Mouse (Mus musculus) limb, embryonic 12.5 days (tissue): ENCODE measurements around the gene Ypel5. TPM values are rescaled to one million over a fixed set of nuclear protein-coding genes. Genes with fewer than 3 reads are reported as not detected.

Experiments used
- ATAC-seq: fragments of 200-750 bp; cut with Nextera tagmentation; 2 replicates; pipeline ENCODE4 v1.8.0; 2017; ENCODE audit warnings: low read depth, moderate TSS enrichment; ENCODE audit not compliant: insufficient number of reproducible peaks, insufficient read depth, low FRiP score, low TSS enrichment
- H3K27ac ChIP-seq: fragments of 300-500 bp; sonication (generic); 2 replicates; pipeline ENCODE4 v1.5.1; 2016; ENCODE audit warnings: mild to moderate bottlenecking, moderate library complexity
- H3K27me3 ChIP-seq: fragments of 300-500 bp; sonication (generic); 2 replicates; pipeline ENCODE4 v1.6.1; 2016; ENCODE audit warnings: mild to moderate bottlenecking, moderate library complexity
- H3K36me3 ChIP-seq: fragments of 300-500 bp; sonication (generic); 2 replicates; pipeline ENCODE4 v1.6.1; 2016; ENCODE audit warnings: mild to moderate bottlenecking, moderate library complexity
- H3K4me1 ChIP-seq: fragments of 300-500 bp; sonication (generic); replicated peaks from 2 replicates; pipeline ENCODE4 v1.6.1; 2016
- H3K4me2 ChIP-seq: fragments of 300-500 bp; sonication (generic); 2 replicates; pipeline ENCODE4 v1.6.1; 2016; ENCODE audit warnings: mild to moderate bottlenecking, moderate library complexity
- H3K4me3 ChIP-seq: fragments of 300-500 bp; sonication (generic); replicated peaks from 2 replicates; pipeline ENCODE4 v1.5.1; 2016; ENCODE audit warnings: mild to moderate bottlenecking
- H3K9ac ChIP-seq: fragments of 300-500 bp; sonication (generic); replicated peaks from 2 replicates; pipeline ENCODE4 v1.6.1; 2016; ENCODE audit warnings: mild to moderate bottlenecking, moderate library complexity
- H3K9me3 ChIP-seq: fragments of 300-500 bp; sonication (generic); 2 replicates; pipeline ENCODE4 v1.6.1; 2016; ENCODE audit warnings: mild to moderate bottlenecking, moderate library complexity
- WGBS: fragments of 180-500 bp; shearing (Covaris S2); methylation state at CpG from one replicate; pipeline ENCODE4 v1.1.7; 2016; 5-methylcytosine and 5-hydroxymethylcytosine counted together
- polyA plus RNA-seq: library from polyadenylated mRNA; unstranded; fragments of >200 nt; fragmentation: Nextera tagmentation; extraction: Ambion mirVana; gene quantifications from 2 replicates; pipeline ENCODE4 v1.2.1, GENCODE M21; 2016

The Ypel5 gene
- polyA plus RNA-seq, 1 experiment from 2014 or later: 41.2 TPM

DNA sequence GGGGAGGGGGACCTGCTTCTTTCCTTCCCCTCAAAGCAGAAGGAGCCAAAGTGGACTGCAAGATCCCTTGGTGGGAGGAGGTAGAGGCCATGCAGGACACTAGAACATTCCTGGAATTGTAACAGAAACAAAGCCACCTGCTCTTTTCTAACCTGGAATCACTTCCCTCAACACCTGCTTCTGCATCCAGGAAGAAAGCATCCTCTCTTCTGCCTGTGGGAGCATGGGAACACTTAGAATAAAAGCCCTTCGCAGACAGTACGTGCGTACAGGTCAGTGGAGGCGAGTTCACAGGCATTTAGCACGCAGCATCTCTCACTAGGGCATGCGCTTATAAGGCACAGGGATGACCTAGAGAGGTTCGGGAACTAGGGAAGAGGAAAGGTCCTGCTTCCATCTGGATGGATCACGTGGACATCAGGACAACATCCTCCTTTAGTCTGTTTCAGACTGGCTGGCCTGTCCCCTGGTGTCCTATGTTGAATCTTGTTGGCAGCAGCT, 54.2 kb downstream of the Ypel5 start:
- H3K9ac ChIP-seq: no peak overlapping the region
- 55% methylated on average over 8 of the region's 8 CpGs for WGBS
- H3K9me3 ChIP-seq: no peaks in the 10 kb centered on the region
- no peaks in the 10 kb centered on the region for H3K36me3 ChIP-seq
- H3K4me3 ChIP-seq: no peak overlapping the region
- no peak overlapping the region for H3K27ac ChIP-seq
- no peak for ATAC-seq
- H3K27me3 ChIP-seq: no peaks in the 10 kb centered on the region; the same call in 1 of the 2 replicates
- H3K4me2 ChIP-seq: no peak overlapping the region
- peaks cover 5% of the 10 kb centered on the region; the same call in 1 of the 2 replicates for H3K4me1 ChIP-seq

DNA sequence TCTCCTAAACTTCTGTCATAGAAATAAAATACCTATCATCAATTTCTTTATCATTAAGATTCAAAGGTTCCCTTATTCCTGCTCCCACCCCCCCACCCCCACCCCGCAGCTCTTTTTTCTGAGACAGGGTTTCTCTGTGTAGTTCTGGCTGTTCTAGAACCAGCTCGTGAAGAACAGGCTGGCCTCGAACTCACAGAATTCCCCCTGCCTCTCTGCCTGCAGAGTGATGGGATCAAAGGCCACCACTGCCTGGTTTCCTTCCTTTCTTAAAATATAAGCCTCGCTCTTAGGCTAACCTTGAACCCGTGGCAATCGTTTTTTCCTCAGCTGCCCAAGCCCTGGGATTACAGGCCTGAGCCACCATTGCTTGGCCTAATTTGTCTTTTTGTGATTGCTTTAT, 55.3 kb downstream of the Ypel5 start:
- H3K27me3 ChIP-seq: no peaks in the 10 kb centered on the region; the same call in 1 of the 2 replicates
- no peak overlapping the region for H3K4me2 ChIP-seq
- no peaks in the 10 kb centered on the region for H3K9me3 ChIP-seq
- H3K9ac ChIP-seq: no peak overlapping the region
- 84% methylated on average over 6 of the region's 6 CpGs for WGBS
- no peaks in the 10 kb centered on the region for H3K36me3 ChIP-seq
- no peak overlapping the region for H3K27ac ChIP-seq
- H3K4me3 ChIP-seq: no peak overlapping the region
- no peak for ATAC-seq
- H3K4me1 ChIP-seq: peaks cover 5% of the 10 kb centered on the region; the same call in 1 of the 2 replicates

DNA sequence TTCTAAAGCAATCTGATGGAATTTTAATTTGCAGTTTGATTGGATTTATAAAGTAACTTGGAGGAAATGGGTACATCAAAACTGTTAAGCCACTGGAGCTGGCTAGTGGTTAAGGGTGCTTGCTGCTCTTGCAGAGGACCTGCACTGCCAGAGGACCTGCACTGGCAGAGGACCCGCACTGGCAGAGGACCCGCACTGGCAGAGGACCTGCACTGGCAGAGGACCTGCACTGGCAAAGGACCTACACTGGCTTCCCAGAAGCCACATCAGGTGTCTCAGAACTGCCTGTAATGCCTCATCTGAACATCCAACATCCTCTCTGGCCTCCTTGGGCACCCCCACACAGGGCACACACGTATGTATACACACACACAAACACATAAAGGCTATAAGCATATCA, 59.3 kb downstream of the Ypel5 start:
- Histone ChIP-seq H3K9ac (no peak overlapping the region), H3K9me3 (no peaks in the 10 kb centered on the region), H3K27me3 (no peaks in the 10 kb centered on the region), H3K36me3 (no peaks in the 10 kb centered on the region), H3K4me1 (peaks cover 1% of the 10 kb centered on the region; the same call in 1 of the 2 replicates), H3K4me2 (no peak overlapping the region), H3K27ac (no peak overlapping the region), H3K4me3 (no peak overlapping the region)
- 91% methylated on average over 3 of the region's 3 CpGs for WGBS
- no peak for ATAC-seq

DNA sequence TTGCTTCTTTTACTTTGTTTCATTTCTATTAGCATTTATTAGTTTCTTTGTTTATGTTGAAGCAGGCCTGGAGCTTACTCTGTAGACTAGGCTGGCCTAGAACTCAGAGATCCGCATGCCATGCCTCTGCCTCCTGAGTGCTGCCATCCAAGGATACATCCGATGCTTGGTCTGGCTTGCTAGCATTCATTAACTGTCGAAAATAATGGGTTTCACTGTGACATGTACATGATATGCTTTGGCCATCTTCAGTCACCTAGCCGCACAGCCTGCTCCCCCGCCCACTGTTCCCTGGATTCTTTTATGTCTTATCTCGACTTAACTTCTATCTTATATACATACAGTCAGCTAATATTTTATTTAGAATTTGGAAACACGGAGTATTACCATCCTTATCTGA, 60.8 kb downstream of the Ypel5 start:
- Histone ChIP-seq H3K27ac (no peak overlapping the region), H3K9me3 (no peaks in the 10 kb centered on the region), H3K4me2 (no peak overlapping the region), H3K9ac (no peak overlapping the region), H3K4me3 (no peak overlapping the region), H3K27me3 (no peaks in the 10 kb centered on the region), H3K4me1 (no peaks in the 10 kb centered on the region), H3K36me3 (no peaks in the 10 kb centered on the region)
- no peak for ATAC-seq
- 90% methylated on average over 7 of the region's 7 CpGs for WGBS

DNA sequence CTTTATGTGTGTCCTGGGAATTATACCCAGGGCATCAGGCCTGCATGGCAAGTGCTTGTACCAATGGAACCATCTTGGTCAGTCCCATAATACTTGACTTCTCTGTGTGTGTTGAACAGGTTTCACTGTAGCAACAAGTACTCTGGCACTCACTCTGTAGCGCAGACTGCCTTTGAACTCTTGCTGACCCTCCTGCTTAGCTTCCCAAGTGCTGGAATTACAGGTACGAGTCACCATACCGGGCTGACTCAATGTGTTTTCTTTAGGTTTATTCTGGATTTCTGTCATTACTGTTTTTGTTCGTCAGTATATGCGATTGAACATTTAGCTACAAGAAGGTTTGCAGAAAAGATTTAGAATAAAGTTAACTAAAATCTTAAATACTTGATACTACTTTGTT, 61.7 kb downstream of the Ypel5 start:
- Histone ChIP-seq H3K9me3 (no peaks in the 10 kb centered on the region), H3K36me3 (no peaks in the 10 kb centered on the region), H3K4me2 (no peak overlapping the region), H3K27ac (no peak overlapping the region), H3K4me1 (no peaks in the 10 kb centered on the region), H3K27me3 (no peaks in the 10 kb centered on the region), H3K4me3 (no peak overlapping the region), H3K9ac (no peak overlapping the region)
- ATAC-seq: no peak
- WGBS: 73% methylated on average over 5 of the region's 5 CpGs

DNA sequence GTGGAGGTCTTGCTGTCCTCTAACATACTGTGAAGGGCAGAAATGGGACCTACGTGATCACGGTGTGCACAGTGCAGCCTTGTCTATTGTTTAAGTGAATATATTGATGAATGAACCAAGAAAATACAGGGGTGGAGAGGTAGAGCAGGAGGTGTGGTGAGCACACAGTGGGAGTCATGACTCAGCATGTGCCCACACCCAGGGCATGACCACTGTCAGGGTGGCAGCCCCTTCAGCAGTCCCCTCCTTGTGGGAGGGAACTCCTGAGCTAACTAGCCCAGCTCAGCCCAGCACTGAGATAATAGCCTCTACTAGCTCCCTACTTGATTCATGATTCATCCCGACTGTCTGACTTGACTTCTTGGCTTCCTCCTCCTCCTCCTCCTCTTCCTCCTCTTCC, 62.5 kb downstream of the Ypel5 start:
- H3K4me3 ChIP-seq: no peak overlapping the region
- no peaks in the 10 kb centered on the region for H3K4me1 ChIP-seq
- H3K36me3 ChIP-seq: no peaks in the 10 kb centered on the region
- no peak overlapping the region for H3K27ac ChIP-seq
- no peaks in the 10 kb centered on the region for H3K27me3 ChIP-seq
- no peak for ATAC-seq
- H3K9ac ChIP-seq: no peak overlapping the region
- 79% methylated on average over 3 of the region's 3 CpGs for WGBS
- no peak overlapping the region for H3K4me2 ChIP-seq
- H3K9me3 ChIP-seq: no peaks in the 10 kb centered on the region

Other genes starting within 250 kb of the Ypel5 start
- 0.15 and 0.44 TPM in 2 replicates for gene Alk, start 231.8 kb upstream of the Ypel5 start, polyA plus RNA-seq
- 2.4 and 2.7 TPM in 2 replicates for gene Lbh, start 81.9 kb downstream of the Ypel5 start, polyA plus RNA-seq